Mouse (Mus musculus) ES-E14 (cell line): Measurements from ENCODE around the gene Txndc12. TPM values are rescaled to one million over a fixed set of nuclear protein-coding genes. Genes with fewer than 3 reads are reported as not detected.

Experiments used
- DNase-seq: peaks from one replicate; pipeline ENCODE4 v3.0.0-alpha.2; 2013; ENCODE audit warnings: low read depth, low spot score
- H3K27ac ChIP-seq: 2 replicates; pipeline ENCODE4 v1.5.1; 2012; ENCODE audit warnings: low read depth, mild to moderate bottlenecking, low read length, moderate library complexity, mixed read lengths; ENCODE audit not compliant: poor library complexity, insufficient read depth, severe bottlenecking
- H3K36me3 ChIP-seq: 2 replicates; pipeline ENCODE4 v1.6.1; 2012; ENCODE audit warnings: mild to moderate bottlenecking, low read length, moderate library complexity, mixed read lengths; ENCODE audit not compliant: control insufficient read depth, poor library complexity, insufficient read depth, severe bottlenecking
- H3K4me1 ChIP-seq, 2 experiments: fragments of 150-350 bp in 1 of 2; sonication (generic) in 1 of 2; 2 replicates each; pipeline ENCODE4 v1.6.1; 2012; ENCODE audit warnings: low read length in 2 of 2, mild to moderate bottlenecking in 1 of 2, mixed read lengths in 1 of 2; ENCODE audit not compliant: control insufficient read depth in 2 of 2, insufficient read depth in 2 of 2, poor library complexity in 1 of 2
- H3K4me3 ChIP-seq, 2 experiments: fragments of 150-350 bp in 1 of 2; sonication (generic) in 1 of 2; 2 replicates each; pipeline ENCODE4 v1.5.1; 2012; ENCODE audit warnings: low read length in 2 of 2, low read depth in 1 of 2, mild to moderate bottlenecking in 1 of 2, mixed read lengths in 1 of 2; ENCODE audit not compliant: insufficient read depth in 1 of 2, poor library complexity in 1 of 2, severe bottlenecking in 1 of 2
- H3K9ac ChIP-seq: 2 replicates; pipeline ENCODE4 v1.6.1; 2012; ENCODE audit warnings: low read depth, mild to moderate bottlenecking, low read length, mixed read lengths; ENCODE audit not compliant: poor library complexity, insufficient read depth, severe bottlenecking
- H3K9me3 ChIP-seq: fragments of 150-350 bp; sonication (generic); 2 replicates; pipeline ENCODE4 v1.6.1; 2012; ENCODE audit warnings: low read depth, mild to moderate bottlenecking, low read length; ENCODE audit not compliant: control insufficient read depth, insufficient read depth
- CHD2 ChIP-seq: IDR thresholded peaks from 2 replicates; pipeline ENCODE4 v1.6.1; 2014; ENCODE audit warnings: mild to moderate bottlenecking, low read depth, low read length, inconsistent platforms
- HCFC1 ChIP-seq: IDR thresholded peaks from 2 replicates; pipeline ENCODE4 v1.6.1; 2012; ENCODE audit warnings: low read length, inconsistent platforms, borderline replicate concordance; ENCODE audit not compliant: insufficient read depth
- MAFK ChIP-seq: IDR thresholded peaks from 2 replicates; pipeline ENCODE4 v1.6.1; 2014; ENCODE audit warnings: mild to moderate bottlenecking, low read depth, low read length, inconsistent platforms; ENCODE audit not compliant: insufficient read depth
- ZC3H11A ChIP-seq: IDR thresholded peaks from 2 replicates; pipeline ENCODE4 v1.6.1; 2012; ENCODE audit warnings: low read depth, mild to moderate bottlenecking, inconsistent platforms, low read length, borderline replicate concordance
- ZNF384 ChIP-seq: IDR thresholded peaks from 2 replicates; pipeline ENCODE4 v1.6.1; 2012; ENCODE audit warnings: low read depth, low read length, inconsistent platforms
- in situ Hi-C, 2 experiments: fragments of 600-800 bp; cut with MboI; formaldehyde crosslinking; loops; one replicate each; pipeline ENCODE4 v1.15.1; 2025; ENCODE audit warnings: low sequenced_read_pairs in 2 of 2, inconsistent platforms in 1 of 2; ENCODE audit not compliant: unreplicated experiment in 2 of 2
- total RNA-seq: library from RNA; depleted of rRNA; stranded (reverse); fragments of 300-350 nt; gene quantifications from 2 replicates; pipeline ENCODE4 v1.2.3, GENCODE M21; 2012

Txndc12 gene
- total RNA-seq, 1 experiment = 65.1 TPM

GRCm38 (mm10) chr4:108890876-108891275 is 56.5 kb downstream of the Txndc12 start:
- no peak overlapping the region for H3K9ac ChIP-seq
- no peaks in the 10 kb centered on the region for H3K36me3 ChIP-seq
- no peak overlapping the region for H3K27ac ChIP-seq
- H3K4me1 ChIP-seq = no peaks in the 10 kb centered on the region
- DNase-seq = no peak
- no peaks in the 10 kb centered on the region for H3K9me3 ChIP-seq
- TF ChIP-seq HCFC1 (no peak), ZC3H11A (no peak), ZNF384 (no peak), CHD2 (no peak), MAFK (no peak)
- H3K4me3 ChIP-seq = no peak overlapping the region
- in situ Hi-C loops = no loop called here

- in situ Hi-C loops = no loop called here
- no peak overlapping the region for H3K4me3 ChIP-seq
- no peak overlapping the region for H3K27ac ChIP-seq
- peak; percentile 38 for DNase-seq
- peaks cover 3 to 19% of the 10 kb centered on the region in 2 experiments; a peak in 3 of 4 replicates for H3K4me1 ChIP-seq
- no peak overlapping the region for H3K9ac ChIP-seq
- no peak for TF ChIP-seq HCFC1
- TF ChIP-seq CHD2 = no peak
- TF ChIP-seq ZNF384 = no peak
- TF ChIP-seq ZC3H11A = no peak
- no peak for TF ChIP-seq MAFK
- no peaks in the 10 kb centered on the region for H3K9me3 ChIP-seq
- H3K36me3 ChIP-seq = no peaks in the 10 kb centered on the region
Measured at GRCm38 (mm10) chr4:108900421-108900820, 66.0 kb downstream of the Txndc12 start.

- peak; percentile 52 for DNase-seq
- Histone ChIP-seq H3K4me1 (peaks cover 9 to 29% of the 10 kb centered on the region in 2 experiments), H3K27ac (peak overlapping the region; percentile 43; the same call in 1 of the 2 replicates), H3K9me3 (no peaks in the 10 kb centered on the region), H3K4me3 (no peak overlapping the region), H3K9ac (no peak overlapping the region), H3K36me3 (no peaks in the 10 kb centered on the region)
- in situ Hi-C loops = no loop called here
- TF ChIP-seq MAFK (no peak), ZC3H11A (no peak), CHD2 (no peak), ZNF384 (no peak), HCFC1 (no peak)
Measured at GRCm38 (mm10) chr4:108902886-108903285, 68.5 kb downstream of the Txndc12 start.

- in situ Hi-C loops = no loop called here
- H3K9me3 ChIP-seq = no peaks in the 10 kb centered on the region
- no peak overlapping the region for H3K4me3 ChIP-seq
- H3K9ac ChIP-seq = no peak overlapping the region
- peak; percentile 33 for DNase-seq
- peaks cover 9 to 31% of the 10 kb centered on the region in 2 experiments for H3K4me1 ChIP-seq
- peak; percentile 58; the same call in 1 of the 2 replicates for TF ChIP-seq ZNF384
- TF ChIP-seq ZC3H11A = no peak
- no peak for TF ChIP-seq MAFK
- no peaks in the 10 kb centered on the region for H3K36me3 ChIP-seq
- H3K27ac ChIP-seq = peak overlapping the region; percentile 43; the same call in 1 of the 2 replicates
Measured at GRCm38 (mm10) chr4:108903346-108903745, 68.9 kb downstream of the Txndc12 start.

- in situ Hi-C loops = no loop called here
- no peaks in the 10 kb centered on the region for H3K36me3 ChIP-seq
- TF ChIP-seq HCFC1 (no peak), MAFK (no peak), ZC3H11A (no peak)
- H3K4me3 ChIP-seq = no peak overlapping the region
- H3K9me3 ChIP-seq = no peaks in the 10 kb centered on the region
- H3K27ac ChIP-seq = no peak overlapping the region
- DNase-seq = no peak
- peaks cover 9 to 28% of the 10 kb centered on the region in 2 experiments for H3K4me1 ChIP-seq
- no peak overlapping the region for H3K9ac ChIP-seq
Measured at GRCm38 (mm10) chr4:108904076-108904475, 69.7 kb downstream of the Txndc12 start.
